Mouse (Mus musculus): ENCODE data around the gene Nipbl. TPM values are rescaled to one million over a fixed set of nuclear protein-coding genes. Genes with fewer than 3 reads are reported as not detected.

Nipbl gene
- polyA plus RNA-seq, 1 experiment, result 5.2 TPM

- peak overlapping the region; percentile 94 for H3K27ac ChIP-seq (ENCODE audit: insufficient read depth, low read depth, low read length)
- no peak for TF ChIP-seq POLR2A (IDR thresholded peaks at IDR 0.05; ENCODE audit: low read depth, low read length)
- no peak for TF ChIP-seq CTCF (conservative IDR thresholded peaks at IDR 0.05; ENCODE audit: insufficient read depth, insufficient read length, low read depth, low read length)
- under 1% methylated on average over 36 of the region's 40 CpGs for whole genome bisulfite sequencing
- DNase-seq, result peak; percentile 75
- H3K27me3 ChIP-seq (replicated peaks; ENCODE audit: control insufficient read depth, insufficient read depth, low read length), result no peaks in the 10 kb centered on the region
- H3K36me3 ChIP-seq (ENCODE audit: control insufficient read depth, insufficient read depth, low read length), result no peaks in the 10 kb centered on the region
- peak overlapping the region; percentile 96 for H3K4me3 ChIP-seq (ENCODE audit: insufficient read depth, low read depth, low read length)
- peaks cover 10% of the 10 kb centered on the region; the same call in 1 of the 2 replicates for H3K4me1 ChIP-seq (ENCODE audit: control insufficient read depth, insufficient read depth, low read length)
Observed at GRCm38 (mm10) chr15:8443168-8443925, 916 bp downstream of the Nipbl start.

- Histone ChIP-seq H3K4me1 (ENCODE audit: control insufficient read depth, insufficient read depth, low read length) (peaks cover 10% of the 10 kb centered on the region; the same call in 1 of the 2 replicates), H3K27me3 (replicated peaks; ENCODE audit: control insufficient read depth, insufficient read depth, low read length) (no peaks in the 10 kb centered on the region), H3K4me3 (ENCODE audit: insufficient read depth, low read depth, low read length) (peak overlapping the region; percentile 96; the same call in 1 of the 2 replicates), H3K36me3 (ENCODE audit: control insufficient read depth, insufficient read depth, low read length) (no peaks in the 10 kb centered on the region), H3K27ac (ENCODE audit: insufficient read depth, low read depth, low read length) (peak overlapping the region; percentile 56)
- peak; percentile 32 for DNase-seq
- under 1% methylated on average over 6 of the region's 6 CpGs for WGBS
- TF ChIP-seq CTCF (conservative IDR thresholded peaks at IDR 0.05; ENCODE audit: insufficient read depth, insufficient read length, low read depth, low read length) (no peak), POLR2A (IDR thresholded peaks at IDR 0.05; ENCODE audit: low read depth, low read length) (no peak)
Observed at GRCm38 (mm10) chr15:8442761-8443160, 1.5 kb downstream of the Nipbl start.

GRCm38 (mm10) chr15:8442156-8442555 lies 2.1 kb downstream of the Nipbl start:
- TF ChIP-seq POLR2A (IDR thresholded peaks at IDR 0.05; ENCODE audit: low read depth, low read length) (no peak), CTCF (conservative IDR thresholded peaks at IDR 0.05; ENCODE audit: insufficient read depth, insufficient read length, low read depth, low read length) (no peak)
- H3K4me3 ChIP-seq (ENCODE audit: insufficient read depth, low read depth, low read length), result peak overlapping the region; percentile 58
- H3K36me3 ChIP-seq (ENCODE audit: control insufficient read depth, insufficient read depth, low read length), result no peaks in the 10 kb centered on the region
- H3K4me1 ChIP-seq (ENCODE audit: control insufficient read depth, insufficient read depth, low read length), result peaks cover 7% of the 10 kb centered on the region; the same call in 1 of the 2 replicates
- H3K27me3 ChIP-seq (replicated peaks; ENCODE audit: control insufficient read depth, insufficient read depth, low read length), result no peaks in the 10 kb centered on the region
- H3K27ac ChIP-seq (ENCODE audit: insufficient read depth, low read depth, low read length), result peak overlapping the region; percentile 12; the same call in 1 of the 2 replicates
- WGBS, result 1% methylated on average over 11 of the region's 11 CpGs
- DNase-seq, result peak; percentile 40

- Histone ChIP-seq H3K27me3 (replicated peaks; ENCODE audit: control insufficient read depth, insufficient read depth, low read length) (no peaks in the 10 kb centered on the region), H3K4me3 (ENCODE audit: insufficient read depth, low read depth, low read length) (no peak overlapping the region), H3K27ac (ENCODE audit: insufficient read depth, low read depth, low read length) (no peak overlapping the region), H3K36me3 (ENCODE audit: control insufficient read depth, insufficient read depth, low read length) (no peaks in the 10 kb centered on the region), H3K4me1 (ENCODE audit: control insufficient read depth, insufficient read depth, low read length) (0 out of 2 replicates have a peak, but pooled peaks cover 4% of the 10 kb centered on the region)
- WGBS, result 76% methylated on average over 2 of the region's 2 CpGs
- no peak for DNase-seq
- TF ChIP-seq CTCF (conservative IDR thresholded peaks at IDR 0.05; ENCODE audit: insufficient read depth, insufficient read length, low read depth, low read length), result no peak
Observed at GRCm38 (mm10) chr15:8433239-8433947, 10.9 kb downstream of the Nipbl start.

GRCm38 (mm10) chr15:8432534-8432933 lies 11.7 kb downstream of the Nipbl start:
- no peak overlapping the region for H3K4me3 ChIP-seq (ENCODE audit: insufficient read depth, low read depth, low read length)
- no peaks in the 10 kb centered on the region for H3K27me3 ChIP-seq (replicated peaks; ENCODE audit: control insufficient read depth, insufficient read depth, low read length)
- no peak for DNase-seq
- 90% methylated on average over 2 of the region's 2 CpGs for WGBS
- no peaks in the 10 kb centered on the region for H3K36me3 ChIP-seq (ENCODE audit: control insufficient read depth, insufficient read depth, low read length)
- no peak for TF ChIP-seq CTCF (conservative IDR thresholded peaks at IDR 0.05; ENCODE audit: insufficient read depth, insufficient read length, low read depth, low read length)
- TF ChIP-seq POLR2A (IDR thresholded peaks at IDR 0.05; ENCODE audit: low read depth, low read length), result no peak
- H3K4me1 ChIP-seq (ENCODE audit: control insufficient read depth, insufficient read depth, low read length), result 0 out of 2 replicates have a peak, but pooled peaks cover 4% of the 10 kb centered on the region
- H3K27ac ChIP-seq (ENCODE audit: insufficient read depth, low read depth, low read length), result no peak overlapping the region

- Histone ChIP-seq H3K36me3 (ENCODE audit: control insufficient read depth, insufficient read depth, low read length) (no peaks in the 10 kb centered on the region), H3K27ac (ENCODE audit: insufficient read depth, low read depth, low read length) (no peak overlapping the region), H3K4me3 (ENCODE audit: insufficient read depth, low read depth, low read length) (no peak overlapping the region), H3K27me3 (replicated peaks; ENCODE audit: control insufficient read depth, insufficient read depth, low read length) (no peaks in the 10 kb centered on the region), H3K4me1 (ENCODE audit: control insufficient read depth, insufficient read depth, low read length) (0 out of 2 replicates have a peak, but pooled peaks cover 4% of the 10 kb centered on the region)
- TF ChIP-seq POLR2A (IDR thresholded peaks at IDR 0.05; ENCODE audit: low read depth, low read length) (no peak), CTCF (conservative IDR thresholded peaks at IDR 0.05; ENCODE audit: insufficient read depth, insufficient read length, low read depth, low read length) (no peak)
- peak; percentile 59 for DNase-seq
- 43% methylated on average over 5 of the region's 5 CpGs for whole genome bisulfite sequencing
Observed at GRCm38 (mm10) chr15:8429502-8429901, 14.8 kb downstream of the Nipbl start.

GRCm38 (mm10) chr15:8420909-8421308 lies 23.4 kb downstream of the Nipbl start:
- TF ChIP-seq CTCF (conservative IDR thresholded peaks at IDR 0.05; ENCODE audit: insufficient read depth, insufficient read length, low read depth, low read length) (no peak), POLR2A (IDR thresholded peaks at IDR 0.05; ENCODE audit: low read depth, low read length) (no peak)
- DNase-seq, result no peak
- Histone ChIP-seq H3K27me3 (replicated peaks; ENCODE audit: control insufficient read depth, insufficient read depth, low read length) (no peaks in the 10 kb centered on the region), H3K27ac (ENCODE audit: insufficient read depth, low read depth, low read length) (no peak overlapping the region), H3K4me3 (ENCODE audit: insufficient read depth, low read depth, low read length) (no peak overlapping the region), H3K4me1 (ENCODE audit: control insufficient read depth, insufficient read depth, low read length) (peaks cover 5% of the 10 kb centered on the region; the same call in 1 of the 2 replicates), H3K36me3 (ENCODE audit: control insufficient read depth, insufficient read depth, low read length) (no peaks in the 10 kb centered on the region)
- WGBS, result 50% methylated on average over 6 of the region's 6 CpGs

Measured in kidney, adult 2 months (tissue).